Mouse (Mus musculus) hematopoietic stem cell, adult 5-6 weeks (primary cell): ENCODE measurements around the gene Arap1. TPM values are rescaled to one million over a fixed set of nuclear protein-coding genes. Genes with fewer than 3 reads are reported as not detected.

Experiments used
- ATAC-seq, 2 experiments: fragments of 125-278 bp in 1 of 2; replicated peaks in 1 of 2; 2 replicates each; pipeline ENCODE4 v1.8.0; 2016 to 2017; ENCODE audit warnings: inconsistent platforms in 2 of 2, mild to moderate bottlenecking in 2 of 2, moderate number of reproducible peaks in 2 of 2, low read depth in 1 of 2, moderate TSS enrichment in 1 of 2; ENCODE audit not compliant: low FRiP score in 2 of 2, poor library complexity in 2 of 2, severe bottlenecking in 2 of 2, insufficient read depth in 1 of 2, low TSS enrichment in 1 of 2
- total RNA-seq: library from RNA; stranded (forward); fragments of 172-1452, 232-1000 nt; gene quantifications from 2 replicates; pipeline ENCODE4 v1.2.3, GENCODE M21; 2017

Gene Arap1
- total RNA-seq, 1 experiment from 2014 or later, result 117 TPM

DNA sequence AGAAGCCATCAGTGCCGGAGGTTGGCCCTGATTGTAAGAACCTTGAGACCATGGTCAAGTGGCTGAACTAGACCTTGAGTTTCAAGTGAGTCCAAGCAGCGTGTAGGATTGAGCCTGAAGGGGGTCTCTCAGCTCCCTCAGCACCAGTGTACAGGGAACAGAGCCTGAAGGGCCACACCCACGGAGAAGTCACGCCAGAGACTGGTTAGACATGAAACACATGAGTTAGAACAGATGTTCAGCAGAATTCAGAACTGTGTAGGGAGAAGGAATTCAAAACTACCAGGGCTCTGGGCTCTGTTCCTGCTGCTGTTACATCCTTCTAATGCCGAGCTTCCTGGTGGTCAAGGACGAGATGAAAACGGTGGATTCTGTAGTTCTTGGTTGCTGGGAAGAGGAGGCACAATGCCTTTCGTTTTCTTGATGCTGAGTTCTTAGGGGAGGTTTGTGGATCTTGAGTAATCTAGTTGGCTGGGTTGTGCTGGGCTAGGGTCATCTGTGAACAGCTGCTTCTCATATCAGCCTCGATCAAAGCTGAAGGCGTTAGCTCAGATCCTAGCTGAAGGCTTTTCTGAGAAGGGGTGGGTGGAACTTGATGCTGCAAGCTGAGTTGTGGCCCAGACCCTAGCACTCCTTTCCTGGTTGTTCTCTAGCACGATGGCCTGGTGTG is 62.5 kb downstream of the Arap1 start, which contains the start of gene Gm45837:
TSS of gene Gm45837 (plus strand) at position 620 of the 670 bp plus-strand sequence.
- ATAC-seq, result no peak

DNA sequence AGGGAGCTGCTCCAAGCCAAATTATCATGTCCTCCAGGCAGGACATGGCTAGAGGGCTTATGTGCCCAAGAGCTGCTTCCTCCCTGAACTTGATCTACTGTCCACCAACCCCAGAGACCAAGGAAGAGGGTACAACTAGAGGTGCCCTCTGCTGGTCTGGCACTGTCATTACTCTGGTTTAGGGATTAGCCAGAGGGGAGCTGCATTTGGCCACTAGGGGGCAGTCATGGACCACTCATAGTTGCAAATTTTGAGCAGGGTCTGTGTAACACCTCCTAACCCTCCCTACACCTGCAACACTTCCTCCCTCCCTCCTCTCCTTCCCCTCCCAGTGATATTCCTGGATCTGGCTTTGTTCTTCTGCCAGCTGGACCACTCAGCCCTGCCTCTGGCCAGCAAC is 64.9 kb downstream of the Arap1 start:
- ATAC-seq, result peak; percentile 63 to 91

DNA sequence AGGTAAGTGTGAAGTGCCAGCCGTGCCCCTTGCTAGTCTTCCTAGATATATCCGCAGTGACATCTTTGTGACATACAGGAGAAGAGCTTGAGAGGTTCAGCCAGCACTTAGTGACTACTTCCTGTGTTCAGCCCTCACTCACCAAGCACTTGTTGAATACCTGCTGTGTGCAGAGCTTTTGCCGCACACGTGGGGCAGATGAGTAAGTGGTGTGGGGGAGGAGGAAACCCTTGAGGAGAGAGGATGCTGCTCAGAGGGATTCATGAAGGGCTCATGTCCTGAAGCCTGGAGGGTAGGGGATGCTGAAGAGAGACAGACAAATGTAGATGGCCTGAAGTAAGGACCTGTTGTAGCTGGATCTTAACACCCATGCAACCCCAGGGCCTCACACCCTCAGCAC is 66.3 kb downstream of the Arap1 start:
- ATAC-seq, result no peak

DNA sequence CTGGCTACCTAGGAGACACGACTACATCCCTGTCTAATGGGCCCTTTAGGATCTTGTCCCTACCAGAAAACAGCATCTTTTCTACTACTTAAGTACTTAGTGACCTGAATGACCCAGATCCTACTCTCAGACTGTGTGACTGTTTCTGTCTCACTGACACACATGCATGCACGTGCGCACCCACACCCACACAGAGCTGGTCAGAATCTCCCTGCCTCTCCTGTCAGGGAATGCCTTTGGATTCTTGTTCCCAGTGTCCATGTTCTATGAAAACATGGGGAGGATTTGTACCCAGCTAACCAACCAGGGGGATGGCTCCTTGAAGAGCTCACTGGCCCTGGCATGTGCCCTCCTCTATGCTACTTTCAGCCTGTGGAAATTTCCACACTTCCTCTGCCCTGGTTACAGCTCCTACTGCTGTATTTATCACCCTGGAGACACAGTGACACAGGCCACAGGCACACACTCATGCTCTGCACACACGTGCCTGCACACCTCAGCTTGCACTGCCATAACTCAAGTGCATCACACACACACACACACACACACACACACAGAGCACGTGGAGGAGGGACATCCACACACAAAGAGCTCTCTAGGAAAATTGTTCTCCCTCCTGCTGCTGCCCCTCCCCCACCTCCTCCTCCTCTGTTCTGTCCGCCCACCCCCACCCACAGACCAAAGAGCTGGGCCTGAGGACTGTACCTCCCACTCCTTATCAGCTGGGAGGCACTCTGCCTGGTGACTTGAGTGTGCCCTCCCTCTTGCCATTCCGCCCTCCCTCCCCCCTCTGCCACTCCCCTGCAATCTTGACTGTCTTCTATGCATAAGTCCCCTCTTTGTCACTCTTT is 67.0 kb downstream of the Arap1 start:
- no peak for ATAC-seq

DNA sequence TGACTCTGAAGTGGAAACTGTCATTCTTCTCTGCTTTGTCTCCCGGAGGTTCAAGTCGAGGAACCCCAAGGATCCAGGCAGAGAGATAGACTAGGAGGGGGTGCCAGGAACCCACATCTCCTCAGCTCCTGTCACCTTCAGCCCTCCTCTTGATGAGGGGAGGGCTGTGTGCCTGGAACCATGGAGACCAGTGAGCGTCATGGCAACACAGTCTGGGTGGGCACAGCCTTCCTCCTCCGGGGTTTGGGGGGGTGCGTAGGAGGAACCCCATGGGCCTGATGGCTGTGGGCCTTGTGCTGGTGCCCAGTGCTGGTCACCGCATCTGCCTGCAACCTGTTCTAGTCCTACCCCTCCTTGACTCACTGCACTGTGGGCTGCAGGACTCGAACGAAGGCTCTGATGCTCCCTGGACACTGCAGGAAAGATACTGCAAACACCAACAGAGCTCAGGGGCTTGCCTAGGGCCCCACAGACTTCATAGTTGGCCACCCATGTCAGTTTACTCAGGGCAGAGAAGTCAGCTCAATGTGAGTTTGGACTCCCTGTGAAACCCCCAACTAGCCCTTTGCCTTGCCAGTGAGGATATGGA is 67.7 kb downstream of the Arap1 start:
- no peak for ATAC-seq

DNA sequence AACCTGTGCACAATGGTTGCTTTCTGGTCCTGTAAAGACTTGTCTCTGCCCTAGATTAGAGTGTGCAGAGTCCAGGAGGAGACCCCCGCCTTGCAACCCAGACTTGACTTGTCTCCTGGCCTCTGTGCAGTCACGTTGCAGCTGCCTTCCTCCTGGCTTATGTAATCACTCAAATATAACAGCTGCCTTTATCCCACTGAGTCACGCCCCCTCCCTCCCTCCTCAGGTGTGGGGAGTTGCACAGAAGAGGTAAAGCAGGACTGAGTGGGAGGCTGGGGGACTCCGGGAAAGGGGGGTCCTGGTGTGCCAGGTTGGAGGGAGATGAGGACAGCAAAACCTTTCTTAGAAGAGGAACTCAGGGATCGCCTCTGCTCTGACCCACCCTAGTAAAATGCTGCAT is 68.5 kb downstream of the Arap1 start:
- no peak for ATAC-seq

DNA sequence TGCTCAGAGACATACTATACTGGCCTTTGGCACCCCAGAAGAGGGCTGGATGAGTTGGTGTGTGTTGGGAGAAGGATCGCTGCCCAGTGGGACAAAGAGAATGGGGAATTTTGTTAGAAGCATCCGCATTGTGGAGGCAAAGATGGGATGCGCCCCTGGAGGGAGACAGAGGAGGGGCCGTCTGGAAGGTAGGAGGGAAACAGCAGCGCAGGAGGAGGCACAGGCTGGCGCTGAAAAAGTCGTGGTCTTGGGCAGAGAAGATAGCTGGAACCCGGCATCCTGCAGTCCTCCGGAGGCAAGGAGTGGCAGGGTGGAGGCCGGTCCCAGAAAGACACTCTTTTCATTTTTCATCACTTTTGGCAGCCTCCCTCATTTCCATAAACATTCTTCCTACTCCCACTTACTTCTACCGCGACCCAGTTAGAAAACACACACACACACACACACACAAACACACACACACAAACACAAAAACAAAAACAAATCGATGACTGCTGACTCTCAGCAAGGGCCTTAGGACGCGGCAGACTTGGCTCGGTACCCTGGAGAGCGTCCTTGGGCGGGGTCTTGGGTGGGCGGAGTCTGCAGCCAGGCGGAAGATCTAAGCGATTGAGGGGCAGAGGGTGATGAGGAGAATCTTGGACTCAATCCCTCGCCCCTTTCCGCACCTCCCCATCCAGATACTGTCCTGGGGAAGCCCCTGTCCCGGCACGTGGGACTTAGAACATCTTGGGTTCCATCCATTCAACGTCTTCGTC is 71.3 kb downstream of the Arap1 start:
- ATAC-seq, result 0 out of 4 replicates have a peak, but pooled peaks of 1 of the 2 experiments have one; percentile 42

DNA sequence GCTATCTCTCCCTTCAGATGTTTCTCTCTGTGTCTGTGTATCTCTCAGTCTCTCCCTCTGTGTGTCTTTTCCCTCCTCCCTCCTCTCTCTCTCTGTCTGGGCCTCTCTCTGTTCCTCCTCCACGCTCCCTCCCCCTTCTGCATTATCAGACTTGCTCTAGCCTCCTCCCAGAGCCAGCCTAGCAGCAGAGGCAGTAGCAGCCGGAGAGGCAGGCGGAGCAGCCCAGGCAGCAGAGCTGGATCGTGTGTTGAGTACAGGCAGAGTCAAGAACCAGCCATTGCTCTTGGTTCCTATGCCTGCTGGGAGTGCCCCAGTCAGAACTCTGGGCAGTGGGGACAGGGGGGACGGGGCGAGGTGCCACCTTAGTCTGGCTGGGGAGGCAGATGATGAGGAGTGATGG is 73.7 kb downstream of the Arap1 start, which contains the start of gene Pde2a:
TSS of gene Pde2a (plus strand) at position 163 of the 400 bp plus-strand sequence.
- ATAC-seq, result no peak

DNA sequence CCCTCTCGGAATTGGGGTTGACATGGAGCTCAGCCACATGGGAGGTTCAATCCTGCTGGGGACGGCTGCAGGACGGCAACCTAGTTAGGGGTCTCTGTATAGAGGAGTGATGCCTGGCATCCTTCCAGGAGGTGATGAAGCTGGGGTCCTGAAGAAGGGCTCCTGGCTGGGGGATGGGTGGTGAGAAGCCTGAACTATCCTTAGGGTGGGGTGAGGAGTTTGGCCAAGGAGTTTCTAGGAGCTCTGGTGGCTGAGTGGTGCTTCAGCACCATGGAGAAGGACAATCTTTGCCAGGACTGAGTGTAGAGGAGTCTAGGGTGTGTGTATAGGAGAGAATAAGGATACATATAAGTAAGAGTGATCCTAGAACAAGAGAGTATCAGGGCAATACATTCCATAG is 74.2 kb downstream of the Arap1 start:
- peak in 1 of 2 experiments; percentile 25; a peak in 1 of 4 replicates for ATAC-seq

DNA sequence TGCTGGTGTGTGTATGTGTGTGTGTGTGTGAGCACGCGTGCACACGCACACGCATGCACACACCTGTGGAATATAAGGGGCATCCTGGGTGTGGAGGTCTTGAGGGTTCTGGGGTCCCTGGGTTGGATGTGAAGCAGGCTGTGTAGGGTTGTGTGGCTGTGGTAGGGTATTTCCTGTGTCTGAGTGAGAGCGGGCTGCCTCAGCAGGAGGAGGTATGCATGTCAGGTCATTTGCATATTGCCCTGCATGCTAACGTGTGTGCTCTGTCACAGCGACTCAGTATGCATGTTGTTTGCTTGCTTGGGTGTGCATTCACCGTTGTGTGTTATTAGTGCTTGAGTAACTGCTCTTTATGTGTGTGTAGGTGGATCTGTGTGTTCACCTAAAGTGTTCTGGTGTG is 74.8 kb downstream of the Arap1 start:
- ATAC-seq, result no peak

DNA sequence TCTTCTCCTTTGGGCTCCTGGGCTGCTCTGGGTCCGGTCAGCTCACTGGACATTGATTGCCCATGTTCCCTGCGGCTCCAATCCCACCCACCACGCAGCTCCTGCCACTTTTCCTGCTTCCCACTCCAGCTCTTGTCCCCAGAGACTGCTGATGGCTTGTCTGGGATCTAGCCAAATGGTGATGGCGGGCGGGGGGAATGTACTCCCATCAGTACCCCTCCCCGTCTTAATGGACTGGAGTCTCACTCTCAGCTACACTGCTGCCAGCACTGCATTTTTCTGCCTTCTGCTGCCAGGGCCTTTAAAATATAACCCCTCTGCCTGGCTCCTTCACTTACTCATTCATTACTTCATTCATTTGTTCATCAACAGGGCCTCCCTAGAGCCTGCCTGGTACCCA is 76.1 kb downstream of the Arap1 start:
- ATAC-seq, result no peak

DNA sequence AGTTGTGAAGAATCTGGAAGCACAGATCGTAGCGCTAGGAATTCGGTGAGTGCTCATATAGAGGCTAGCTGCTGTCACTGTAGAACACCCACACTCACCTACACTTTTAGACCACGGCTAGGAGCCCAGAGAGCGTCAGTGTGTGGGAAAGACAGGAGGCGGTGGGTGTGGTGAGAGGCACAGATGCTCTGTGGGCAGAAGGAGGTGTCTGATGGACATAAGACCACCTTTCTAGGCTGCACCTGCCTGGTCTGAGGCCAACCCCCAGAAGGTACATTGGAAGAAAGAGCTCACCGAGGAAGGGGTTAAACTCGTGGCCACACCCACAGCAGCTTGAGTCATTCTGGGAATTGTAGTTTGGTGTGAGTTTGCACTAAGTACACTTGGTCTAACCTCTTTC is 78.8 kb downstream of the Arap1 start:
- ATAC-seq, result no peak

DNA sequence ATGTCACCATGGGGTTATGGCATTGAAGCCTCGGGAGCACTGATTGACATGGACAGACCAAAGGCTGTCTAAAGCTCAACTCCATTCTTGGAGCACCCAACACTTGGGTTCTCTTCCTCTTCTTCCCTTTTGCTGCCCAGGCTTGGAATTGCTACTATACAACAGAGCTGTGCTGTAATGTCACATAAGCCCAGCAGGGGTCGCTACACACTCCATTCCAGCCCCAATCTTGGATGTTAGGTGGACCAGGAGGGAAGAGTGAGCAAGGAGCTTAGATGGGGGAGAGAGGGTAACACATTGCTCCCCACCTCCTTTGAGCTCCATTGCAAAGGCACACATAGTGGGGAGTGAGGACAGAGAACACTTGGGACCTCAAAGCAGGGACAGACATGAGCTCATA is 79.9 kb downstream of the Arap1 start:
- ATAC-seq, result peak in 1 of 2 experiments; percentile 44; a peak in 3 of 4 replicates

DNA sequence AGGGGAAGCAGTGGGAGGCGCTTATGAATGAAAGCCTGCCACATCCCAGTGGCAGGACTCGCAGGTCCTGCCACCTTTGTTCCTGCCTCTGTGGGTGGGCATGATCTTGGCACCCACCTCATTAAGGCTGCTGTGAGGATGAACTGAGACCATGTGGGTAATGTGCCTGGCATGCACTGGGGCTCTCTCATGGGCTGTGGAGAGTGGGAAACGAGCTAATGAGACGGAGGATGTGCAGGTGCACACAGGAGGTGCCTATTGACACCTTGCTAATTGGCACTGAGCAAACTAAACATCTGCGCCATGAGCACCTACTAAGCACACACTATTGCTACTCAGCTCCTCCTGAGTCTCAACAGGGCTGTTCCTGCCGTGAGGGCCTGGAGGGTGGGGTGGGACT is 87.2 kb downstream of the Arap1 start:
- no peak for ATAC-seq

DNA sequence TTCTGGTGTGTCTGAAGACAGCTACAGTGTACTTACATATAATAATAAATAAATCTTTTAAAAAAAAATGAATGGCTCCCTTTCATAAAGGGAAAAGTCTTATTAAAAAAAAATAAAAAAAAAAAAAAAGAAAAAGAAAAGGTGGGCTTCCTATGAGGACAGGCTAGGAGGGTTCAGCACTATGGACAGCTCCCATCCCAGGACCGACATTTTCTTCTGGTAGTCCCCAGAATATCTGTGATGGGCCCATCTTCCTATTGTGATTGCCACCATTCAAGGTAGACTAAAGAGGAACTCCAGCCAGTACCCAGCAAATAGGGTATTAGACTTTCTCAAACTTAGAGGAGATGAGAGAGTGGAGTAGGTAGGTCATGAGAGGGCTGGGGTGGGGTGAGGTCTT is 90.0 kb downstream of the Arap1 start:
- ATAC-seq, result no peak

DNA sequence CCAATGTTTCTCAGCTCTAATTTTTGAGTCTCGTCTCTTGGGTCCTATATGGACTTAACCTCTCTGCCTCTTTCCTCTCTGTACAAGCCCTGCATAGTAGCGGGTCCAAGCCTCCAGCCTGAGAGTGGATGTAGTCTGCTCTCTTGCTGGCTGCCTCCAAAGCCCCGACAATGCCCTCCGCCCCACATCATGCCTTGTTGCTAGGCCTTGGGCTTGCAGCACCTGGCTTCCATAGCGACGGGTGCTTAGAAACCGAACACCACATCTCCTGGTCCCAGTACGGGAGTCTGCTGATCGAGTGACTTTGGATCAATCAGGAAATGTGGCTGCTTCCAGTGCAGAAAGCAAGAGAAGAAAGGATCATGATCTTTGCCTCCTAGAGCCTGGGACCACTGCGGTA is 95.2 kb downstream of the Arap1 start:
- ATAC-seq, result no peak

DNA sequence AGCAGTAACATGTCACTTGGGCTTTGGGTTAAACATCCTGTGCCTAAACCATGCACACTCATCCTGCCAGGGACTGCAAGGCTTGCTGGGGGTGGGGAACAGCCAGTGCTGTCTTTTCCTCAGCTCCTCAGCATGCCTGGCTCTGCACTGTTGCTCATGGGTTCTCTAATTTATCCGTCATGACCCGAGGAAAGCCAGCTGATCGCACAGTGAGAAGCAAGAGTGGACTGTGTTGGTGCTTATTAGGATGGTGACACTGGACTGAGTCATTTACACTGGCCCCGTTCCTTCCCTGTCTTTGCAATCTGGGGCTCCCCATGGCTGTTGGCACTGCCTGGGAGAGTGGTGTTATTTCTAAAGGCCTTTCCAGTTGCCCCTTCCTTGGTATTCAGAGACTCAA is 96.3 kb downstream of the Arap1 start:
- no peak for ATAC-seq
